Mouse (Mus musculus): Measurements from ENCODE around the gene Acer2. TPM values are rescaled to one million over a fixed set of nuclear protein-coding genes. Genes with fewer than 3 reads are reported as not detected.

The Acer2 gene
- polyA plus RNA-seq, 1 experiment from 2014 or later, result 28.2 TPM

DNA sequence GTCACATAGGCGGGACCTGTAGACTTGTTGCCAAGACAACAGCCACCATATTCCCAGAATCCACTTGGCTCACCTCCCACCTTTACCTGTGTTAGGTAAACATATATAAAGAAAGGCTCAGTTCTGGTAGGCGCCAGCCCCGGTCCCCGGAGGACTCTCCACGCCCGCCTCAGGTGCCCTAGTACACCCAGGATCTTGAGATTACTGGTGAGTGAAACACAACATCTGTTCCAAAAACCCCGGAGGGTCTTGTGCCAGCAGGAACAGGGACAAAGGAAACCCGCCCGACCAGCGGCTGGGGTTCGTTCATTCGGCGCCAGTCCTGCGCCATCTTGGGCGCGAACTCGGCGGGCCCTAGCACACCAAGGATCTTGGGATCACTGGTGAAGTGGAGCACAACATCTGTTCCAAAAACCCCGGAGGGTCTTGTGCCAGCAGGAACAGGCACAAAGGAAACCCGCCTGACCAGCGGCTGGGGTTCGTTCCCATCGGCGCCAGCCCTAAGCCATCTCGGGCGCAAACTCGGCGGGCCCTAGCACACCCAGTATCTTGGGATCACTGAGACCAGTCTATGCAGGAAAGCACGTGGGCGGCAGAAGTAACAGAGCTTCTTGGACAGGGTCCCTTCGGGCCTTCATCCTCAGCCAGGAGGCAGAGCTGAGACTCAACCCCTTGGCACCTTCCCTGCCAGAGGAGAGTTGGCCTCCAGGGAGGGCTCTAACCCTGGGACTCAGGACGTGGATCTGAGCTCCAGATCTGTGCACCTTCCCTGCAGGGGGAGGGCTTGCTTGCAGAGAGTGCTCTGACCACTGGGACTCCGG, 56.6 kb downstream of the Acer2 start:
- Histone ChIP-seq H3K4me2 (peak overlapping the region; percentile 63), H3K9me3 (ENCODE audit: low read depth, low read length) (no peaks in the 10 kb centered on the region), H3K4me3 (ENCODE audit: low read depth, low read length) (peak overlapping the region; percentile 48), H3K27me3 (ENCODE audit: insufficient read depth, low read length) (no peaks in the 10 kb centered on the region), H3K27ac (ENCODE audit: low read depth) (peak overlapping the region; percentile 84), H3K36me3 (ENCODE audit: insufficient read depth) (peaks cover 9% of the 10 kb centered on the region; the same call in 1 of the 2 replicates), H3K4me1 (ENCODE audit: insufficient read depth) (no peaks in the 10 kb centered on the region), H3K9ac (peak overlapping the region; percentile 66)
- TF ChIP-seq CTCF (IDR thresholded peaks at IDR 0.05; ENCODE audit: low read depth), result peak; percentile 32
- DNase-seq (peak; percentile 78), ATAC-seq (ENCODE audit: insufficient read depth) (peak; percentile 80)
- WGBS, result 6% methylated on average over 33 of the region's 33 CpGs

DNA sequence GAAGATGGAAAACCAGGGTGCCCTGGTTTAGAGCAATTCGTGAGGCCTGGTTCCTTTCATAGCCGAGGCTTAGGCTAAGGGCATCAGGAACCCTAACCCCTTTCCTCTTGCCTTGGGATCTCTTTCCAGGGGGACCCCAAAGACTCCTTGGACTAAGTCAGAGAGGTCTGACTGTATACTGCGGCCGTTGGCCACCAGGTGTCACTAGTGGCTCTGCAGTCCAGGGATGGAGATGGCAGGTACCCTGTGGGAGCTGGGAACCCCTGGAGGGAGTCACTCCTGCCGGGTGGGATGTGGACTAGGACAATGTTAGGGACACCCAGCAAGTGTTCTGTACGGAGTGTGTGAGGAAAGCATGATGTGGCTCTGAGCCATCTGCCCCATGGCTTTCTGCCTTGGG, 58.8 kb downstream of the Acer2 start:
- H3K4me3 ChIP-seq (ENCODE audit: low read depth, low read length), result no peak overlapping the region
- 82% methylated on average over 6 of the region's 6 CpGs for WGBS
- DNase-seq, result peak; percentile 18
- H3K9ac ChIP-seq, result no peak overlapping the region
- no peaks in the 10 kb centered on the region for H3K9me3 ChIP-seq (ENCODE audit: low read depth, low read length)
- peaks cover 9% of the 10 kb centered on the region; the same call in 1 of the 2 replicates for H3K36me3 ChIP-seq (ENCODE audit: insufficient read depth)
- no peak for ATAC-seq (ENCODE audit: insufficient read depth)
- H3K27ac ChIP-seq (ENCODE audit: low read depth), result no peak overlapping the region
- TF ChIP-seq CTCF (IDR thresholded peaks at IDR 0.05; ENCODE audit: low read depth), result peak; percentile 54
- H3K4me2 ChIP-seq, result no peak overlapping the region
- H3K27me3 ChIP-seq (ENCODE audit: insufficient read depth, low read length), result no peaks in the 10 kb centered on the region
- no peaks in the 10 kb centered on the region for H3K4me1 ChIP-seq (ENCODE audit: insufficient read depth)

- Histone ChIP-seq H3K4me3 (ENCODE audit: low read depth, low read length) (no peak overlapping the region), H3K36me3 (ENCODE audit: insufficient read depth) (peaks cover 9% of the 10 kb centered on the region; the same call in 1 of the 2 replicates), H3K9me3 (ENCODE audit: low read depth, low read length) (no peaks in the 10 kb centered on the region), H3K27ac (ENCODE audit: low read depth) (no peak overlapping the region), H3K4me1 (ENCODE audit: insufficient read depth) (no peaks in the 10 kb centered on the region), H3K9ac (no peak overlapping the region), H3K27me3 (ENCODE audit: insufficient read depth, low read length) (no peaks in the 10 kb centered on the region), H3K4me2 (no peak overlapping the region)
- no peak for DNase-seq
- no peak for ATAC-seq (ENCODE audit: insufficient read depth)
- 85% methylated on average over 9 of the region's 9 CpGs for WGBS
- TF ChIP-seq CTCF (IDR thresholded peaks at IDR 0.05; ENCODE audit: low read depth), result no peak
Measured at GRCm38 (mm10) chr4:86936217-86936616, 62.0 kb downstream of the Acer2 start.

DNA sequence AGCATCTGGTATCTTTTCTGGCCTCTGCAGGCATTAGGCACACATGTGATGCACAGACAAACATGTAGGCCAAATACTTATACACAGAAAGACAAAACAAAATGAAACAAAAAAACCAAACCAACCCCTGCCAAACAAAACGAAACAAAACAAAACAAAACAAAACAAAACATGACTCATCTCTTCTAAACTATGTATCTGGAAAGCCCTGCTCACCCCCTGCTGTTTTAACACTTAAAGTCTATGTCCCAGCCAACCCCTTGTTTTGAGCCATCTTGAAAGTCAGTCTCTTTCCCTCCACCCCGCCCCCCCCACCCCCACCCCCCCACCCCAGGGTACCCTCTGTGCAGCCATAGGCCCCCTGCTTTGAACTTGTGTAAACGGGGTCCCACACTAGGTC, 62.5 kb downstream of the Acer2 start:
- H3K9ac ChIP-seq, result no peak overlapping the region
- no peaks in the 10 kb centered on the region for H3K9me3 ChIP-seq (ENCODE audit: low read depth, low read length)
- no peak for ATAC-seq (ENCODE audit: insufficient read depth)
- H3K4me3 ChIP-seq (ENCODE audit: low read depth, low read length), result no peak overlapping the region
- no peaks in the 10 kb centered on the region for H3K27me3 ChIP-seq (ENCODE audit: insufficient read depth, low read length)
- 50% methylated on average over 3 of the region's 3 CpGs for WGBS
- no peak for TF ChIP-seq CTCF (IDR thresholded peaks at IDR 0.05; ENCODE audit: low read depth)
- no peak overlapping the region for H3K27ac ChIP-seq (ENCODE audit: low read depth)
- peaks cover 9% of the 10 kb centered on the region; the same call in 1 of the 2 replicates for H3K36me3 ChIP-seq (ENCODE audit: insufficient read depth)
- H3K4me1 ChIP-seq (ENCODE audit: insufficient read depth), result no peaks in the 10 kb centered on the region
- no peak for DNase-seq
- H3K4me2 ChIP-seq, result no peak overlapping the region

GRCm38 (mm10) chr4:86942656-86943055, 68.5 kb downstream of the Acer2 start:
- Histone ChIP-seq H3K27ac (ENCODE audit: low read depth) (no peak overlapping the region), H3K4me3 (ENCODE audit: low read depth, low read length) (no peak overlapping the region), H3K9me3 (ENCODE audit: low read depth, low read length) (no peaks in the 10 kb centered on the region), H3K27me3 (ENCODE audit: insufficient read depth, low read length) (no peaks in the 10 kb centered on the region), H3K9ac (no peak overlapping the region), H3K36me3 (ENCODE audit: insufficient read depth) (no peaks in the 10 kb centered on the region), H3K4me1 (ENCODE audit: insufficient read depth) (no peaks in the 10 kb centered on the region), H3K4me2 (no peak overlapping the region)
- ATAC-seq (ENCODE audit: insufficient read depth), result no peak
- 81% methylated on average over 6 of the region's 6 CpGs for WGBS
- DNase-seq, result no peak
- TF ChIP-seq CTCF (IDR thresholded peaks at IDR 0.05; ENCODE audit: low read depth), result no peak

DNA sequence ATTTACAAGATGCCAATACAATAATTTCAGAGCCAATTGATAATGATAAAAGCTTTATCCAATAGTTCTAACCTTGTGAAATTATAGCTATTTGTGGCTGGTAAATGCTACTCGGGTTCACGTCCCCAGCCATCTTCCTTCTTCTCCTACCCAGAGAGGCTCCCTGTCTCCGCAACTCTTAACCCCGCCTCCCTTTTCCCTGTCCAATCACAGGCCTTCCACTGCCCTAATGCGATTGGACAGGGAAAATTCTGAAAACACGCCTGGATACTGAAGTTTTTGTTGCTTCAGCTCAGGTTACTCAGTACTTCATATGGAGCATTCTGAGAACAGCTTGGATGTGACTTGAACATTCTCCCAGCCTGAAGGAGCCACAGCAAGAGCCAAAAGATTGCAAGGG, 69.1 kb downstream of the Acer2 start:
- H3K27ac ChIP-seq (ENCODE audit: low read depth), result no peak overlapping the region
- WGBS, result 33% methylated on average over 6 of the region's 6 CpGs
- H3K9ac ChIP-seq, result no peak overlapping the region
- no peaks in the 10 kb centered on the region for H3K36me3 ChIP-seq (ENCODE audit: insufficient read depth)
- H3K9me3 ChIP-seq (ENCODE audit: low read depth, low read length), result no peaks in the 10 kb centered on the region
- H3K4me2 ChIP-seq, result no peak overlapping the region
- no peaks in the 10 kb centered on the region for H3K4me1 ChIP-seq (ENCODE audit: insufficient read depth)
- DNase-seq (peak; percentile 40), ATAC-seq (ENCODE audit: insufficient read depth) (peak; percentile 60; the same call in 1 of the 2 replicates)
- H3K4me3 ChIP-seq (ENCODE audit: low read depth, low read length), result no peak overlapping the region
- H3K27me3 ChIP-seq (ENCODE audit: insufficient read depth, low read length), result no peaks in the 10 kb centered on the region
- TF ChIP-seq CTCF (IDR thresholded peaks at IDR 0.05; ENCODE audit: low read depth), result no peak

DNA sequence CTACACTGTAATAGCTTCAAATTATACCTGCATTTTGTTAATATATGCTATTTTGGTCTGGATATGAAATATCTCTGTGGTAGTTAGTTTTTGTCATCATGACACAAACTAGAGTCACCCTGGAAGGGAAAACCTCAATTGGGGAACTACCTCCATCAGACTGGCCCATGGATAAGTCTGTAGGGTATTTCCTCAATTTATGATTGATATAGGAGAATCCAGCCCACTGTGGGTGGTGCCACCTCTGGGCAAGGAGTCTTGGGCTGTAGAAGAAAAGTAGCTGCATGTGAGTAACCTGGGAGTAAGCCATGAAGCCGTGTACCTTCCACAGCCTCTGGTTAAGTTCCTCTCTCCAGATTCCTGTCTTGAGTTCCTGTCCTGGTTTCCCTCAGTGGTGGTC, 74.6 kb downstream of the Acer2 start:
- no peak for ATAC-seq (ENCODE audit: insufficient read depth)
- Histone ChIP-seq H3K27ac (ENCODE audit: low read depth) (no peak overlapping the region), H3K9ac (no peak overlapping the region), H3K4me3 (ENCODE audit: low read depth, low read length) (no peak overlapping the region), H3K4me2 (no peak overlapping the region), H3K36me3 (ENCODE audit: insufficient read depth) (no peaks in the 10 kb centered on the region), H3K9me3 (ENCODE audit: low read depth, low read length) (no peaks in the 10 kb centered on the region), H3K4me1 (ENCODE audit: insufficient read depth) (no peaks in the 10 kb centered on the region), H3K27me3 (ENCODE audit: insufficient read depth, low read length) (no peaks in the 10 kb centered on the region)
- 91% methylated on average over 1 of the region's 1 CpGs for WGBS
- DNase-seq, result no peak
- no peak for TF ChIP-seq CTCF (IDR thresholded peaks at IDR 0.05; ENCODE audit: low read depth)
